Mouse (Mus musculus) layer of hippocampus, adult 2 months (tissue): ENCODE results near the gene Mvb12b. TPM values are rescaled to one million over a fixed set of nuclear protein-coding genes. Genes with fewer than 3 reads are reported as not detected.

Experiments used
- DNase-seq, 2 experiments: peaks; one replicate each; pipeline ENCODE4 v3.0.0; 2022; ENCODE audit warnings: low spot score in 2 of 2
- H3K27ac ChIP-seq: fragments of 200-600 bp; 2 replicates; pipeline ENCODE4 v1.8.1; 2022
- H3K4me3 ChIP-seq: fragments of 200-600 bp; 2 replicates; pipeline ENCODE4 v1.8.1; 2022; ENCODE audit warnings: mild to moderate bottlenecking
- CTCF ChIP-seq: fragments of 200-600 bp; conservative IDR thresholded peaks from 2 replicates; pipeline ENCODE4 v1.8.1; 2022; ENCODE audit warnings: antibody characterized with exemption, mild to moderate bottlenecking, moderate library complexity
- total RNA-seq, 2 experiments: library from RNA; stranded (reverse); gene quantifications; 2 replicates each; pipeline ENCODE4 v1.2.3; 2021

Gene Mvb12b
- total RNA-seq, 2 experiments from 2014 or later = 82.0 to 83.6 TPM

GRCm38 (mm10) chr2:33876529-33877290, 11.0 kb downstream of the Mvb12b start:
- H3K4me3 ChIP-seq = peak overlapping the region; percentile 17; the same call in 1 of the 2 replicates
- no peak for TF ChIP-seq CTCF
- peak overlapping the region; percentile 85 for H3K27ac ChIP-seq
- DNase-seq = peak; percentile 78 to 88

DNA sequence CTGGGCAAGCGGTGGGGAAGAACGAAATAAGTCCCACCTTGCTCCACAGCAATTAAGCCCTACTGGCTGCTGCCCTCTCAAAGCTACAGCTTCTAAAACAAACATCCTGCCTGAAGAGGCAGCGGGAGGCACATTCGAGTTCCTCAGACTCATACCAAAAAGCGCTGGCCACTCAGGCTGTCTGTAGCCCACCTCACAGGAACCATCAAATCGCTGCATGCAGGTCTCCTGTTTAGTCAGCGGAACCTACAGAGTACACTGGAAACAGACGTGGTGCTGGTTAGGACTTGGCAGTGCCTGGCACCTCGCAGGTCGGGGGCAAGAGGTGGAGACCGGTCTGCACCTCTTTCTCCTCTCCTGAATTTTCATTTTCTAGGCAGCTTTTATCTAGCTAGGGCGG, 12.2 kb downstream of the Mvb12b start:
- Histone ChIP-seq H3K27ac (peak overlapping the region; percentile 85), H3K4me3 (no peak overlapping the region)
- TF ChIP-seq CTCF = no peak
- no peak for DNase-seq

DNA sequence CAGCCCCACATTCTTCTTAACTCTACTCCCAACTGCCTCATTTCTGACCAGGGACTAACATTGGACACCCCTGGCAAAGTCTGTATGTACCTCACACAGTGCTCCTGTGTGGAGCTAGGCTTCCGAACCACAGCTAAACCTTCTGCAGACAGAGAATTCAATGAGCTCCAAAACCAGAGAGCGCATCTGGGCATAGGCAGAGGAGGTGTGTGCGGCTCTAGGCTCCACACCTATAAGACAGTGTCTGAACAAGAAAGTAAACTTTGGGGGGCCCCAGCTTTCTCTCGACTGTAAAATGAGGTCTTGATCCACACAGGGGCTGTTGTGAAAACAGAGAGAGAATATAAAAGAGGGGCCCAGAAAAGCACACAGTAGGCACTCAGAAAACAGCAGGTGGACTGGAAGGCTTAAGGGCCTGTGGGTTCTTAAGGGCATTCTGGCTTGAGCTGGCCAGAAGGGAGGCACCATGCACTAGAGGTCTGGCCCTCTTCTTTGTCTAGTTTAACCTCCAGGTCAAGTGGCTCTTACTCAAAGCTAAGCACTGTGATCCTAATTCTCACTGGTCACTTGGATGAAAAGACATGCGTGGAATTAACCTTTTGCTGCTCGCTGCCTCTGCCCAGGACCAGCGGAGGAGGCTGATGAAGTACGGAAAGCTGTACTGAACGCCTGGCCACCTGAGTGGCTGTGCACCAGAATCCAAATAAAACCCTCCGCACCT, 12.7 kb downstream of the Mvb12b start:
- no peak for DNase-seq
- no peak for TF ChIP-seq CTCF
- H3K27ac ChIP-seq = peak overlapping the region; percentile 85; the same call in 1 of the 2 replicates

DNA sequence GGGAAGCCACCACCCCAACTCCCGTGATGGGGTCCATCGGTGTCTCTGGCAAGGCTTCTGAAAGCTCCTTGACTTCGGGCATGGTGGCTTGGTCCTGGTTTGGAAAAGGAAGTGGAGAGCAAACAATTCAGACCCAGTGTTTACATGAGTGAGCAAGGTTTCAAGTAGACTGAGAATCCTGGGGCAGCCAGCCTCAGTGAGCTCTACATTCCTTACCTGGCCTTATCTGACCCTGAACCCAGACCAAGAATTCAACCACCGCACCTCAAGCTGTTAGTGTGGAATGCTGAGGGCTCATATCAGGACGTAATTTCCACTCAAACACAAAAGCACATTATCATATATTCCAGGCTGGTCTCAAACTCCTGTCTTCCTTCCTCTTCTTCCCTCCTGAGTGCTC, 13.4 kb downstream of the Mvb12b start:
- no peak overlapping the region for H3K27ac ChIP-seq
- TF ChIP-seq CTCF = no peak
- no peak for DNase-seq
- H3K4me3 ChIP-seq = no peak overlapping the region

More for the DNA sequence above, 12.7 kb downstream of the Mvb12b start:
- no peak overlapping the region for H3K4me3 ChIP-seq

- no peak overlapping the region for H3K4me3 ChIP-seq
- no peak overlapping the region for H3K27ac ChIP-seq
- no peak for TF ChIP-seq CTCF
- no peak for DNase-seq
These were observed 14.2 kb downstream of the Mvb12b start for GRCm38 (mm10) chr2:33873501-33873900.

DNA sequence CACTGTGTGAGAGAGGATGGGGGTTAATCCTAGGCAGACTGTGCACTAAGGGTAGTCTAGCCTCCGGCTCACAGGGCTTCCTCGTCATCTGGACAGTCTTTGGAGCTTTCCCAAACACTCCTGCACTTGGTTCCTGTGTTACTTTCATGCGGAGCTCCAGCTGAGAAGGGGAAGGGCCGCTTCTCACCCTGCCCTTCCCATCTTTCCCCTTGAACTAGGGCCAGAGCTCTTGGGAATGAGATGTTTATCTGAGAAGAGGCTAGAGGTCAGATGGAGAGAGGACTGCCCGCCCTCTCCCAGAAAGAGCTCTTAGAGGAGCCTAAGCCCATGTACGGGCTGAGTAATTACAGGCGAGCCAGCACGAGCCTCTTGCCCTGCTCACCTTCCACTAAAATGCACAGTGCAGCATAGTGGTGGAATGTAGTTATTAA, 14.9 kb downstream of the Mvb12b start:
- TF ChIP-seq CTCF = no peak
- DNase-seq = no peak
- Histone ChIP-seq H3K27ac (no peak overlapping the region), H3K4me3 (no peak overlapping the region)

DNA sequence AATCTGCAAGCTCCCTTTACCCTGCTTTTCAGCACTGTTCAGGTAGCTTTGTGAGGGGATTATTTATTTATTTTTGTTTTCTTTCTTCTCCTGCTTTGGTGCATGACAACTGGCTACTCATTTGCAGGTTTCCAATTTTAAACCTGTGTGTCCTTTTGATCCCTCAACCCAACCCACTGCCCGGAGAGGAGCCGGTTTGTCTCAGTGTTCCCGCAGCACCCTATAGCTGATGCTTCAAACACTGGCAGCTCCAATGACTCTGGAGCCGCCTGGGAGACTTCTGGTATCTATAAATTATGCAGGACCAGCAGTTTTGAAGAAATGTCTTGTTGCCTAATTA, 16.6 kb downstream of the Mvb12b start:
- no peak for DNase-seq
- Histone ChIP-seq H3K4me3 (no peak overlapping the region), H3K27ac (peak overlapping the region; percentile 63; the same call in 1 of the 2 replicates)
- no peak for TF ChIP-seq CTCF

DNA sequence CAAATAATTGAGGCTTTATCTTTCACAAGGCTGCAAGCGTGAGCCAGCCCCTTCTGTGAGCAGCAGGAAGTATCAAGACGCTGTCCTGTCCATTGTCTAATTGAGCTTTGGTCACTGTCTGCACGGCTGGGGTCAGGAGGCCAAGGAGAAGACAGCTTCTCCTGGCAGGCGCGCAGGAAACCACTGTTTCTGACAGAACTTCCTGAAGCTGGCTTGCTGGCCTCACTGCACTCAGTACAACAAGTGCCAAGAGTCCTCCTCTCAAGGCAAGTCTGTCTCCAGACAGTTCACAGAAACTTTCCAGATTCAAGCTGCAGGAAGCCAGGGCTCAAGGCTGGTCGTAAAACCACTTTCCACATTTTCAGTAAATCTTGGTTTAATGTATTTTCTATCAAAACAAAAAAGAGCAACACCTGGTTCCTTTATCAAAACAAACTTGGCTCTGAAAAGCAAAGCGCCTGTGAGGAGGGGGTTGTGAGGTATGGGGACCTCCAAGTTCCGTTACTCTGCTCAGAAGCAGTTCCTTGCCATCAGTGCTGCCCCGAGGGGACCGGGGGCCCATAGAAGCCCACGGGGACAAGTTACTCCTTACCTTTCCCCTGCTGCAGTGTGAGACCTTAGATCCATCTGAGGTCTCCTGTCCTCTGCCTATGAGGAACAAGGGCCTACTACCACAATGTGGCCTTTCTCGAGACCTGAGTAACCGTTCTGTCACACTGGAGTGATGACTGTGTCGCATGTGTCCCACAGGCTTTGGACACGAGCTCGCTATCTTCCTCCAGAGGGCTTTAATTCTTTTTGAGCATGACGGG, 17.2 kb downstream of the Mvb12b start:
- no peak for TF ChIP-seq CTCF
- DNase-seq = no peak
- Histone ChIP-seq H3K27ac (peak overlapping the region; percentile 63), H3K4me3 (no peak overlapping the region)

DNA sequence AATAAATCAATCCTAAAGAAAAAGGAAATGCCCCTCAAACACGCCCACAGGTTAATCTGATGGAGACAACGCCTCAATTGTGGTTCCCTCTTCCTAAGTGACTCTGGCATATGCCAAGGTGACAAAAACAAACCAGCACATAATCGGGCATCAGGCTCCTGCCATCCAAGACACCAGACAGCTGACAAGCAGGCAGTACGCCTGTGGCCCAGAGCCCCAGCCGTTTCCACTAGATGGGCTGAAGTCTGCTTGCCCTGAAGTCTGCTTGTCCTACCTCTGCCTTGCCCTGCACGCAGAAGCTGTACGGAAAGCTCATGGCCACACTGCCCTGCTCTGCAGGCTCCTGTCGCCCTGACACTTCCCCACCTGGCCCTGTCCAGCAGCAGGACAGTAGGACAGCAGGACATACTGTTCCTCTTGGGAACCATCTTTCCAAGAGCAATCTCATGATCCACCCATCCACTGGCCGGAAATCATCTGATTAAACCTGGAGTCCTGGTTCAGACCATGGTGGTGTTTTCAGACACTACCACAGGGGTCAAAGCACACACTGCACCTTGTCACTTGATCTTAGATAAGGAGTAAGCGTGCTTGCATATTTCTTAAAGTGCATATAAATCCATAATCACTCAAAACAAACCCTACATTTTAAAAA, 17.9 kb downstream of the Mvb12b start:
- no peak for DNase-seq
- H3K27ac ChIP-seq = peak overlapping the region; percentile 34; the same call in 1 of the 2 replicates
- TF ChIP-seq CTCF = no peak
- H3K4me3 ChIP-seq = no peak overlapping the region

- Histone ChIP-seq H3K27ac (peak overlapping the region; percentile 52; the same call in 1 of the 2 replicates), H3K4me3 (no peak overlapping the region)
- TF ChIP-seq CTCF = no peak
- DNase-seq = no peak
These were observed 18.6 kb downstream of the Mvb12b start for GRCm38 (mm10) chr2:33868996-33869688.

GRCm38 (mm10) chr2:33868322-33868721, 19.4 kb downstream of the Mvb12b start:
- no peak for DNase-seq
- TF ChIP-seq CTCF = no peak
- Histone ChIP-seq H3K4me3 (no peak overlapping the region), H3K27ac (peak overlapping the region; percentile 52)

DNA sequence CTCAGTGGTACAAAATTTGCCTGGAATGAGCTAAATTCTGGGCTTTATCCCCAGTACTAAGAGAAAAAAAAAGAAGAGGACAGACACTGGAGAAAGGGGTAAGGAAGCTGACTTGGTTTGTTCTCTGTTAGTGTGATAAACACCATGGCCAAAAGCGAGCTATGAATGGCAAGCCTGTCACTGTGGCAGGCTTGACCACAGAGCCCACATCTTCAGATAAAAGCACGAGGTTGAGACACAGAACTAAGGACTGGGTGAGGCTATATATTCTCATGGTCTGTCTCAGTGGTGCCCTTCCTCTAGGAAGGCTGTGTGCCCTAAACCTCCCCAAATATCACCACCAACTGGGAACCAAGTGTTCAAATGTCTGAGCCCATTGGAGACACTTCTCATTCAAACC, 31.0 kb downstream of the Mvb12b start:
- DNase-seq = no peak
- peak overlapping the region; percentile 3; the same call in 1 of the 2 replicates for H3K27ac ChIP-seq
- no peak for TF ChIP-seq CTCF
- H3K4me3 ChIP-seq = no peak overlapping the region
